Mouse (Mus musculus): ENCODE measurements around the gene Col27a1.

Gene Col27a1

DNA sequence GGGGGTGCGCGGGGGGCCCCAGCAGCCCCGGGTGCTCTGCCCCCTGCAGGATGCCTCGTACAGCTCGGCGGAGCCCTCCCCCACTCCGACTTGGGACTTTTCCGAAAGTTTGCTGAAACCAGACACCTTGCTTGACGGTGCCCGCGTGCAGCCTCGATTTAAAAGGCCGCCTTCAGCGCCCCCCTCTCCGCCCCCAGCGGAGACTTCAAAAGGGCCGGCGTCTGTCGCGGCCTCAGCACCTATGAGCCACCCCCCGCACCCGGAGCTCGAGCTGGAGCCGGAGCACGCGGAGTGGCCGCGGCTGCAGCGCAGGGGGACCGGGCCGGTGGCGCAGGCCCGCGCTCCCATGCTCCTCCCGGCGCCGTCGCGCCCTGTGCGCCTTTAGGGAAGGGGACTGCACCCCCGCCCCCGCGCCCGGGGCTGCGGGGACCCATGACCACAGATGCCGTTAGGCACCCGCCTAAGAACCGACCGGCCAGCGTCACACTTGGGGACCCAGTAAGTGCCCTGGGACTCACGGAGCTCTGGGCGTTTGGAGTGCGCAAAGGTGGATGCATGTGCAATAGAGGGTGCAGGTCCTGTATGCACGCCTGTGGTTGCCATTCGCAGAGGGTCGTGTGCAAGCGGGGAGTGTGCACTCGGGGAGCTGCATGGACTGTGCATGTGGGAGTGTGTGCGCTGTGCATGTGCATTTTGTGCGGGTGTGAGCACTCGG is at the start of gene Col27a1:
TSS of gene Col27a1 (plus strand) at position 98 of the 715 bp plus-strand sequence.
- no peak for DNase-seq (ENCODE audit: low read depth in 1 of 2, low spot score in 2 of 2)

DNA sequence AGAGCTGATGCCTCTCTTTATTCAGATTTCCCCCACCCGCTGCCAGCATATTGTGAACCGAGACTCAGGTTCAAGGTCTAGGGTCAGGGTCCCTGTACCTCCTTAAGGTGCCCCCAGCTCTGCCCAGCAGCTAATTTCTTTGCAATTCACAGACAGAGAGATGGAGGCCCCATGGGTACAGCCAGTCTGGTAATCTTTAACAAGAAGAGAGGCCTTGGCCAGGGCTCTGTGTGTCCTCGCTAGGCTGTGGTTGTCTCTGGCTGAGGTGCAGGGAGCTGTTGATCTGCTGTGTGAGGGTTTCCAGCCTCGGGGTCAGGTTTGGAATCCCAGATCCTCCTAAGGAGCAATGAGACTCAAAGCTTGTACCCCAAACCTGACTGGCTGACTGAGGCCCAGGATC is 48.2 kb upstream of the Col27a1 start:
- DNase-seq (ENCODE audit: low read depth in 1 of 2, low spot score in 2 of 2) = no peak

DNA sequence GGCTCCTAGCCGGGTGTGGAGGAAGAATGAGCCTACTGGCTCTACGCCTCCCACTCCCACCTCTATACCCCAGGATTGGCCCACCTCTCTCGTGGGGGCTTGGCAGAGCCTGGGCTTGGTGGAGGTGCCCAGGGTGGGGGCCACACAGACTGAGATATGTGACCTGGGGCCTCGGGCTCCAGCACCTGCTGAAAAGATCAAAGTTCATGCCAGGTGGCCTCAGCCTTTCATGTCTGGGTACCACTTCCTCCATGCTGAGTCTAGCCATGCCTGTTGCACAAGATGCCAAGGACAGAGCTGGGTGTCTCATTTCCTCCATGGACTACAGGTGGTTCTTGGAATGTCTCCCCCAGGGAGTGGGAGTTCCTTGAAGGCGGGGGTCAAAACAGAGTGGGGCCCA is 47.5 kb upstream of the Col27a1 start:
- no peak for DNase-seq (ENCODE audit: low read depth in 1 of 2, low spot score in 2 of 2)

DNA sequence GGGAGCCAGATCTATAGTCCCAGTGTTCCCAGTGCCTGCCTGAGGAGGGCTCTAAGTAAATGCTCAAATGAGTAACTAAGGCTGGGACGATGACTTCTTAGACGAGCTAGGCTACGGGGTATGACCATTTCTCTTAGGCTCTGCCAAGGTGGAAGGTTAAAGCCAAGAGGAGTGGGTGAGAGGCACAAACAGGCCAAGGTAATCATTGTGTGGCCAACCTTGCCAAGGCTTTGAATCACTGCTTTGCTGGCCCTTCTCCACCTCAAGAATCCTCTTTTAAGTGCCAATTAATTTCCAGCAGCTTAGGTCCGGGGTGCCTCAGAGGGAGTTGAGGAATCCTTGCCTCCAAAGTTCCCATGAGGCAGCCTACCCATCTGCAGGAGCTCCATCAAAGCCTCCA is 43.7 kb upstream of the Col27a1 start:
- DNase-seq (ENCODE audit: low read depth in 1 of 2, low spot score in 2 of 2) = no peak

DNA sequence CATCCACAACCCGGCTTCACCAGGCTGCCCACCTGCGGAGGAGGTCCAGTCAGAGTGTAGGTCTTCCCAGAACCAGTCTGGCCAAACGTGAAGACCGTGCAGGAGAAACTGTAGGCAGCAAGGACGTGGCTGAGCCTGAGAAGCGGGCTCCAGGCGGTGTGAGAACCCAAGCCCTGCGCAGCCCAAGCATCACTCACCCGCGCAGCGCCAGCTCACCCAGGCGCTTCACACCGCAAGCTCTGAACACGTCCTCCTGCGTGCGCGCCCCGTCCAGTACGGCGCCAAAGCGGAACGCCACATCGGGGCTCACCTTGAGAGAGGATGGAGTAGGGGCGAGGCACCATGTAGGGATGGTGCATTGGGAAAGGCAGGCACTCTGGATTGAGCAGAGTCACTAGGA is 42.7 kb upstream of the Col27a1 start:
- no peak for DNase-seq (ENCODE audit: low read depth in 1 of 2, low spot score in 2 of 2)

DNA sequence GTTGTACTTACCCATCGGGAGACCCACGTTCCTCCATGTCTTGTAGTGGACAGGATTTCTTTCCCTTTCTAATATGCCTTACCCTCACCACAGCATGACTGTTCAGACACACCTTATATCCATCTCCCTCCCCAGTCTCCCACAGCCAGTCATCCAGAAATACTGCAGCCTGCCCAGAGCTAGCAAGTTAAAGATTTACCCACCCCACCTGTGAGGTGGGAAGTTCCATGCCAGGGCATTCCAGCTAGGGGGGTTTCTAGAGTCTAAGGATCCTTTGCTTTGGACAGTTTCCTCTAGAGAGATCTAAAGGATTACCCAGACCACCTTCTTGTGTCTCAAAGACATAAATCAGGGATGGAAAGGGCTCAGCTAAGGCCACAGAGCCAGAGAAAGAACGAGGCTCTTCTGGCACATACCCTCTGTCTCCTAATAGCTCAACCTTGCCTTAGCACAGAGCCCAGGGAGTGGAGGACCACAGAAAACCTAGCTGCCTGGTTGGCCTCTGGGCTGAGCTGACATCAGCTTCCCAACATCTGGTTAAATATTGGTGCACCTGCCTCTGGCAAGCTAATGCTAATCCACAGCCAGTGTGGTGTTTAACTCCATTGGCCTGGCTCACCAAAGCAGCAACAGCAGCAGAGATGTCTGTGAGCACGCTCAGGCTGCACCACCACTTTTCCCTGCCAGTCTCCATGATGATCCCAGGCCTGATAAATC is 41.7 kb upstream of the Col27a1 start, which contains the start of gene Kif12:
TSS of gene Kif12 (minus strand) at position 163 of the 717 bp plus-strand sequence.
- DNase-seq (ENCODE audit: low read depth in 1 of 2, low spot score in 2 of 2) = no peak

DNA sequence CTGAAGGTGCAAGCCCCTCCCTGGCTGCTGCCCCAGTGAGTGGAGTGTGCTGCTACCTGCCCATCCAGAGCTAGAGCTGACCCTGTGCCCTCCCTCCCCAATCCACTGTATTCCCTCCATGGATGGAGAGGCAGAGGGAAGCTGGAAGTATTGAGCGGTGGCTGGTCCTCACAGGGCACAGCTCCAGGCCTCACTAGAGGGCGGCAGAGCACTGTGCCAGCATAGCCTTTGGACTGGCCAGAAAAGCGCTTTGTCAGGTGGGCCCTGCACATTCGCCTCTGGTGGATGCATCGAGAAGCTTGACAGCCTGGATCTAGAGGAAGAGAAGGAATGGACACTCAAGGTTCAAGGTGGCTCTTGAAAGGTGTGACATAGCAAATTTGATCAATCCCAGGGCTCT is 32.2 kb upstream of the Col27a1 start:
- no peak for DNase-seq (ENCODE audit: low read depth in 1 of 2, low spot score in 2 of 2)

DNA sequence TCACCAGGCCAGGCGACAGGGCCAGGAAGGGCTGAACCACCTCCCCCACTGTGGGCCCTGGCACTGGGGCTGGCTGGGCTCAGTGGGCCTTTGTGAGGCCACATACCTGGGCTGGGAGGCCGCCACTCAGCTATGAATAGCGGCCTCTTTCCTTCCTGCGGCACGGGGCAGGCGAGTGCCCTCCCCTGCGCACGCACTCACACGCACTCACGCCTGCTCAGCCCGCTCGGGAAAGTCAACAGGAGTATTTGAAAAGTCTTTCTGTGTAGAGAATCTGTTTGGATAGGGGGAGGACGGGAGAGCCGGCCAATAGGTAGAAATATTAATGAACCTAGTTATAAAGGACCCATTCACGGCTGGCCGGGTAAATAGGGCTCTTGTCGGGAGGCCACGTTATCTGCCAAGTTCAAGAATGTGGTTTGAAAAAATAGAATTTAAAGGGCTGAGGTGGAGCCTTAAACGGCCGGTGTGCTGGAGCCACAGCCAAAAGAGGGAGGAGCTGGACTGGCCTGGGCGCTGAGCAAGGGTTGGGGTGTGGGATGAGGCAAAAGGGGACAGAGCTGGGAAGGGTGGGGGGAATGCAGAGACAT is 27.4 kb upstream of the Col27a1 start:
- DNase-seq (ENCODE audit: low read depth in 1 of 2, low spot score in 2 of 2) = no peak

DNA sequence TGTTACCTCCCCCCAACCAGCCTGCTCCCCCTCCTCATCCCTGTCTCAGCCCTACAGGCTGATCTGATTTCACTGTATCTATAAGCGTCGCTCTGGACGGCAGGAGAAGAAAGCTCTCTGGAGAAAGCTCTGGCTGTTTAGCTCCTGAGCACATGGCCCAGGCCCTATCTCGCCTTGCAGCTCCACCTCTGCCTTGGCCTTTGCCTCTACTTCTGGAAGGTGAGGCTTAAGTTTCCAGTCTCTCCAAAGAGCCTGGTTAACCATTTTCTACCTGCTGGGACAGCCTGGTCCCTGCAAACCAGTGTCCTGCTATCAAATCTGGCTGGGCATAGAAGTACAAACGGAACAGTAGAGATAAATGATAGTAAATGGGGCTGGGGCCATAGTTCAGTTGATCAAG is 22.2 kb upstream of the Col27a1 start:
- DNase-seq (ENCODE audit: low read depth in 1 of 2, low spot score in 2 of 2) = no peak

DNA sequence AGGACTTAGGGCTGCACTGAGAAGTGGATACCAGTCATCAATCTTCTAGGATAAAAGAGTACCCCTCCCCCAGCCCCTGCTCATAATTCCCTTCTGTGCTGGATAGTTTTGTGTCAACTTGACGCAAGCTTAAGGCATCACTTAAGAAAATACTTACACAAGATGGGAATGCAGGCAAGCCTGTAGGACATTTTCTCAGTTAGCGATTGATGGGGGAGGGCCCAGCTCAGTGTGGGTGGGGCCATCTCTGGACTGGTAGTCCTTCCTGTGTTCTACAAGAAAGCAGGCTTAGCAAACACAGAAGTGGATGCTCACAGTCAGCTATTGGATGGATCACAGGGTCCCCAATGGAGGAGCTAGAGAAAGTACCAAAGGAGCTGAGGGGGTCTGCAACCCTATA is 19.4 kb upstream of the Col27a1 start:
- no peak for DNase-seq (ENCODE audit: low read depth in 1 of 2, low spot score in 2 of 2)

DNA sequence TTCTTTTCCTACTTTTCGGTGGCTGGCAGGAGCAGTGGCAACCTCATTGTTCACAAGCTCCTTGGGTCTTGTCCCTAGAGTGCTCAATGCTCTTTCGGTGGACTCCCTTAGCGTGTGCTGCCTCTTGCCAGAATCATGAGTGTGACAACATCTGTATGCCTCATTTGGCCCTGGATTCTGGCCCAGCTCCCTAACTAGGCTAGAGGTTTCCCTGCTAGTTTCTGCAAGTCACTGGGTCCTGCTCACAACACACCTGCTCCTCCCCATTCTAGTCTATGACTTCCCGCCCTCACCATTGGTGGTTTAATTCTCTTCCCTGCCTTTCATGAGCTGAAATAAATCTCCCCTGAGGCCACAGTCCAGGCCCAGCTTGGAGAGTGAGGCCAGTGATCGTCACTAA is 14.4 kb upstream of the Col27a1 start:
- DNase-seq (ENCODE audit: low read depth in 1 of 2, low spot score in 2 of 2) = no peak

DNA sequence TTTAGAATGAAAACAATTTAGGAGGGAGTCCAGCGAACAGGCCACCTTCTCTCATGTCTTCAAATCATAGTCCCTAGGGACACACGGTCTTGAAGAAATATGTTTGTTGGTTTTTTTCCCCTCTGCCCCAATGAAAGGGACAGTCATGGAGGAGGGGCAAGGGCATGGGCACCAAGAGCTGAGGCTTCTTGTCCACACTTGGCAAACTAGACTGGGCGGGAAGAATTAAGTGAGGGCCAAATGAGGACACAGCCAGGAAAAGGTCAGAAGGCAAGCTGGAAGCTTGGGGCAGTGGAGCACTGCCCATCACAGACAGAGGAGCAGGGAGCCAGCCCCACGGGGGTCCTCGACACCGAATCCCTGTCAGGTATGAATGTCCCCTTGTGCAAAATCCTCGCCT is 9.9 kb upstream of the Col27a1 start:
- no peak for DNase-seq (ENCODE audit: low read depth in 1 of 2, low spot score in 2 of 2)

DNA sequence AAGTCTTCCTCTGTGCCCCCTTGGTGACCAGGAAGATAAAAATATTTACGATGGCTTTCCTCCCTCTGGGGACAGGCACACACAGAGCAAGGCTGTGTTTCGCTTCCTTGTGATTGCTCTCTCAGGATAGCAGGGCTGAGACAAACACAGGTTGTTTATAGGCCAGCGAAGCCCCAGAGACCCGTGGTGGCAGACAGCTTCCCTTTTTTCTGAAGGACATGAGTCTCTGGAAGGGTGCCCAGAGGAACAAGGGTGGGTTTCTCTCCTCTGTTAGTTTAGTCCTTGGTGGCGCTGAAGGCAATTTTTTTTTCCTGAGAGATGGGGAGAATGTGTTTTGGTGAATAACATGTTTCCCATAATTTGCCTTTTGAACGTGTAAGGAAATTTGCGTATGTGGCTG is 8.2 kb upstream of the Col27a1 start:
- DNase-seq (ENCODE audit: low read depth in 1 of 2, low spot score in 2 of 2) = peak; percentile 7 to 29

DNA sequence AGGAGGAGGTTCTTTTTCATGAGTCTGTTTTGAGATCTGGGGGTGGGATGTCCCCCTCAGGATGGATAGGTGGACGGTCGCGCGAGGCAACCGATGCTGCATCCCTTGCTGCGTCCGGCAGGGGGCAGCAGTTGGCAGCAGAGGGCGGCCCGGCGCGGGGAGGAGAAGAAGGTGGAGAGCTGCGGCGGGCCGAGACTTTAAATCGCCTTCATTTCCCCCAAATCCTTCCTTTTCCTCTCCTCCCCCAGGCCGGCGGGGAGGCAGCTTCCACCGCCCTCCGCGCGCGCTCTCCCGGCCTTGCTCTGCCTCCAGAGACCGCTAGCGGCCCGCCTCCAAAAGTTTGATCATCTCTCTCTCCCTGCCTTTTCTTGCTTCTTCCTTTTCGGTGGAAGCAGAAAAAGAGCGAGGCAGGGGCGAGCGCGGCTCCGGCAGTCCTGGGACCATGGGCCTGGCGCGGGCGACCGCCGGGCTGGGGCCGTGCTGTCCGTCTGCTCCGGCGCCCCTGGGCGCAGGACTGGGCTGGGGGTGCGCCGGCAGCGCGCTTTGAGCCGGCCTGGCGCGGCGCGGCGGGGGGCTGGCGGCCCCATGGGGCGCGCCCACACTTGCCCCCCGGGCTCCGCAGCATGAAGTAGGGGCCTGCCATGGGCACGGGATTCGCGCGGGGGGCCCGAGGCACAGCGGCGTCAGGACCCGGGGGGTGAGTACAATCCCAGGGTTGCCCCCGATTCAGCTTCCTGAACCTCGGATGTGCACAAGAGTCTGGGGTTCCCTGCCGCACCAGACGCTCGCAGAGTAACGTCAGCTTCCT is 1.6 kb downstream of the Col27a1 start:
- peak in 1 of 2 experiments; percentile 47 for DNase-seq (ENCODE audit: low read depth in 1 of 2, low spot score in 2 of 2)

DNA sequence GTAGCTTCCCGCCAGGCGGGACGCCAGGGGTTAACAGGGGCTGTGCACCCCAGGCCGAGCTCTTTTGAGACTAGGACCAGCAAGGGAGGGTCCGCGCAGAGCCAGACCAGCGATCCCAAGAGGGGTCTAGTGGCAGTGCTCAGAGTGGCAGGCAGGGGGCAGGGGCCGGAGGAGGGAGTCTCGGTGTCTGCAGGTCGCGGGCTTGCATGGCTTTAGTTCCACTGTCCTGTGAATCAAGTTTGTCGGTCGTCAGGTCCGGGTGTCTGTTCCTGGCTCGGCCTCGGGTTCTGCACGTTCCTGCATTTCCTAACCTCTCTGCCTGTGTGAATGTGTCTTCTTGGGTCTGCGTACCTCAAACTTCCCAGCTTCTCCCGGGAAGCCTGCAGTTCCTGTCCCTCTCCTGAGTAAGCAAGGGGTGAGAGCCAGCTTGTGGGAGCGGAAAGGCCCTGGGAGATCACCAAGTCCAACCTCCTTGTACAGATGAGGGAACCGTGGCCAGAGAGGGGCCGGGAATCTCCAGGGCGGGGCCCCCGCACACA is 2.3 kb downstream of the Col27a1 start:
- peak in 1 of 2 experiments; percentile 6 for DNase-seq (ENCODE audit: low read depth in 1 of 2, low spot score in 2 of 2)

DNA sequence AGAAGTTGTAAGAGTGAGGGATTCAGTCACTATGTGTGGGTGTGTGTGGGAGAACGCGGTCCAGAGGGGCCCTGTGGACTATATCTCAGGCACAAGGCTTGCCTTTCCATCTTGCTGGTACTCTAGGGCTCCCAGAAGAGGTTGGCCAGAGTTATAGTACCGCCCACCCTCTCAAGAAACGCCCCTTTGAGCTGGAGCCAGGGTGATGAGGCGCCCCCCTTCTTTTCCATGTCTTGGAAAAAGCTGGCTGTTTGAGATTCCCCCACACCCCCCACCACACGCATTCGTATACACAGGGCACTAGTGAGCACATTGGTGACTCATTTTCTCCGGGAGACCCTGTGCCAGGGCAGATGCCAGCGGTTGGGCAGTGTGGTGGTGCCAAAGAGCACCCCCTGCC is 2.8 kb downstream of the Col27a1 start:
- no peak for DNase-seq (ENCODE audit: low read depth in 1 of 2, low spot score in 2 of 2)

DNA sequence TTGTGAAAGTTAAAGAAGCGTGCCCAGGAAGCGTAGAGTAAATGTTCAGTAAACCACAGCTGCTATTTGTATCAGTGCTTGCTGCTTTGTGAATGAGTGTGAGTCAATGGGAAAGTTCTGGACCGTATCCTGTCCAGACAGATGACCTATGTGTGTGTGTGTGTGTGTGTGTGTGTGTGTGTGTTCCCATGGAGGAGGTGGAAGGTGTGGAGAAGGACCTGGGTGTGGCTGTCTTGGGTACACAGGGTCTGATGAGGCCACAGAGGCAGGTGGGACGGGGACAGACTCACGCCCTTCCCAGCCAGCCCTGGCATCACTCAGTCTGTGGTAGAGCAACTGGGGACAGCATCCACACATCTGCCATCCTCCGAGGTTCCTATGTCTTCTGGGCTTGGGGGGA is 3.7 kb downstream of the Col27a1 start:
- DNase-seq (ENCODE audit: low read depth in 1 of 2, low spot score in 2 of 2) = no peak

DNA sequence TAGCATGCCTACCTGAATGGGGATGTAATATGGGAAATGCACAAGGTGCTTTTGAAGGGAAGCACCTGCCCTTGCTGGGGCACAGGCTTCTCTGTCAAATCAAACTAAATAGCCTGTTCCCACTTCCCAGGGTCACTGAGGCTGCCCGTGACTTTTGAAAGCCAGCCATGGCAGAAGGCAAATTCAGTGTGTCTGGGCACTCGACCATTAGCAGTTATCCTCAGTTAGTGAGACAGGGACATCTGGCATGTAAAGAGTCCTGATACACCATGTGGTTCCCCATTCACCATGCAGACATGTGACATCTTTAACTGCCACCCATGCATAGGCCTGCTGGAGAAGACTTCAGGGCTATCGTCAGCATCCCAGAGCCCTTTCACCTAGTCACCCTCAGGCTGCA is 5.3 kb downstream of the Col27a1 start:
- DNase-seq (ENCODE audit: low read depth in 1 of 2, low spot score in 2 of 2) = no peak

DNA sequence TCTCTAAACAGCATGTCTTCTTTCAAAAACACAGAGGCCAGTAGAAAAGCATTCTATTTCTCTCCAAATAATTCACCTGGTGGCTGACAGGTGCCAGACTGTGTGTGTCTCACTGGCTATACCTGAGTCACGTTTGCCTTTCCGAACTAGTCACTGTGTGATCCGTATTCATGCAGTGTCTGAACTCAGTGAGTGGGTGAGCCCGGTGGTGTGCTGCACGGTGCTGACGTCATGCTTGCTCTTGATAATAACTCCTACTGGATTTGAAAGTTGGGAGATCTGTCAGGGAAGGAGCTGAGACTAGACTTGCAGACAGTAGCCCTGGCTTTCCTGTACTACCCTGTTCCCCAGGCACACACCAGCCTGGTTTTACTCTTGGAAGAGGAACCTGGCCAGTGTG is 5.8 kb downstream of the Col27a1 start:
- no peak for DNase-seq (ENCODE audit: low read depth in 1 of 2, low spot score in 2 of 2)

DNA sequence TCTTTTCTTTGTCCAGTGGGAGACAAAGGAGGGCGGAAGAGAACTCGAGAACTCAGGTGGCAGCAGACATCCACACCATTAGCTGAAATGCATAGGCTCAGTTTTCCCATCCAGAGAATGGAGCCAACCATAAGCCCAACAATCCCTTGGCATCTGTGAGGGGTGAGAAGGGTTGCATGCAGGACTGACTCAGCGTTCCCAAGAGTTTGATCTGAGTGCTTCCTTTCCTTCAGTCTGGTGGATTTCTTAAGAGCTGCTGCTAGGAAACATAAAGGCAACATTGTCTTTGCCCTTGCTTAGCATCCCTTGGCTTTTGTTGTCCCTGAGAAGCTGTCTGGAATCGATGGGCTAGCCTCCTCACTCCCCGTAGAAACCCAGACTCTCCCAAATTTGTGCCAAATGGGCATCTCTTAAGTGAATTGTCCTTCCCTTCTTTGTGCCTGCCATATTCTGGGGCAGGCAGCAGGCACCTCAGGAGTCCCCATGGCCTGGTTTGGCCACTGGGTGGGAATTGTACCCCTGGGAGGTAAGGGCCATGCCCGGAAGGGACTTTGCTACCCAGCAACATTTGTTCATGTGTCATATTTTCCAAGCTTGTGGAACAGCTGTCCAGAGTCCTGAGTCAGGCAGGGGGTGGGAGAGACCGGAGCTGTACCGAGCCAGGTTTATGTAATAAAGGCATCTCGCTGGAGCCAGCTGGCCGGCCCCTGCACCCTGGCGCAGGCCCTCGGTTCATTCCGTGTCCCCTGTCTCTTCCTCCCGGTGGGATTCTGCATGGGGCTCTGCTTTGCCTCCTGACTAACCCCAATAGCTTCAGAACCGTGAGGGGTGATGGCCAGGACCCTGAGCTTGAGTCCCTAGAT is 7.5 kb downstream of the Col27a1 start:
- DNase-seq (ENCODE audit: low read depth in 1 of 2, low spot score in 2 of 2) = no peak

Data from monocyte, adult 2 months (primary cell).